Mouse (Mus musculus) kidney, adult 11 months (tissue): ENCODE results near the gene Echdc3.
A peak's percentile ranks its signal among the peaks of the same experiment; 100 is the strongest.

ENCODE experiments used
- DNase-seq: peaks from one replicate; pipeline ENCODE4 v3.0.0; 2022

Gene Echdc3

DNA sequence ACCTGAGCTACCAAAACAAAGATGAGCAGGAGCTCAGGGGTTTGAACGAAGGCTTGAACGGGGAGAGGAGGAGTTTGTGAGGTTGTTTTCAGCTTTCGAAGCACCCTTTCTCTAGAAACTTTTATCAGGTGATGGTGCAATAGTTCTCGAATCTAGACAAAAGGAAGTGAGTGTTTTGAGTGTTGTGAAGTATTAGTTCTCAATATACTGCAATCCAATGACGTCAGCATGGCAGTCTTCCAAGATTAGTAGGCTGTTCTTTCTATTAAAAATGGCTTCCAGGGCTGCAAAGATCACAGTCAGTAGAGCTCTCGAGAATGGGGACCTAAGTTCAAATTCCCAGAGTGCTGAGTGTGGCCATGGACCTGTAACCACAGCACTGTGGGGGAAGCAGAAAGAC lies 47.1 kb downstream of the Echdc3 start:
- DNase-seq: no peak

DNA sequence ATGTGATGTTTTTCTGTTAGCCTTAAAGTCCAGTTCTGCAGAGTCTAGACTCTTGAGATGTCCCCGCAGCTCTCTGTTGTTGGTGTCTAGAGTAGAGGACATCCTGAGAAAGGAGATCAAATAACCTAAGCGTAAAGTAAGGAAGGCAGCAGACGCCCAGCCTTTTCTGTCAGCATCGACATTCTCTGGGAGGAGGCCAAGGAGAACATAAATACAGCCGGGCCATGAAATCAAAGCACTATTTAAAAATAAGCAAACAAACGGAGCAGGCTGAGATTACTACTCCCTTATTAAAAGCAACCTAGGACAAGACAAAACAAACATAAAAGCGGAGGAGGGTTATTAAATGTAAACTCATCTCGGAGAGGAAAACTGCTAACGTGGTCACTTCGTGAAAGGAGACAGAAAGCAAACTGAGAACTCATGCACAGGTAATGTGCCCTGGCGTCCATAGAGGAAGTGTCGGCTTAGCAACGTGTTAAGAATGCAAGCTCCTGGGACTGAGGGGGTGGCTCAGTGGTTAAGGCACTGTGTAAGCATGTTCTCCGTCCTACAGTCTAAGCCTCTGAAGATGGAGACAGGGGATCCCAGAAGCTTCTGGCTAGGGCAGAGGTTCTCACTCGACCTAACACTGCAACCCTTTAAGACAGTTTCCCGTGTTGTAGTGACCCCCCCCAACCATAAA lies 48.1 kb downstream of the Echdc3 start:
- DNase-seq: no peak

DNA sequence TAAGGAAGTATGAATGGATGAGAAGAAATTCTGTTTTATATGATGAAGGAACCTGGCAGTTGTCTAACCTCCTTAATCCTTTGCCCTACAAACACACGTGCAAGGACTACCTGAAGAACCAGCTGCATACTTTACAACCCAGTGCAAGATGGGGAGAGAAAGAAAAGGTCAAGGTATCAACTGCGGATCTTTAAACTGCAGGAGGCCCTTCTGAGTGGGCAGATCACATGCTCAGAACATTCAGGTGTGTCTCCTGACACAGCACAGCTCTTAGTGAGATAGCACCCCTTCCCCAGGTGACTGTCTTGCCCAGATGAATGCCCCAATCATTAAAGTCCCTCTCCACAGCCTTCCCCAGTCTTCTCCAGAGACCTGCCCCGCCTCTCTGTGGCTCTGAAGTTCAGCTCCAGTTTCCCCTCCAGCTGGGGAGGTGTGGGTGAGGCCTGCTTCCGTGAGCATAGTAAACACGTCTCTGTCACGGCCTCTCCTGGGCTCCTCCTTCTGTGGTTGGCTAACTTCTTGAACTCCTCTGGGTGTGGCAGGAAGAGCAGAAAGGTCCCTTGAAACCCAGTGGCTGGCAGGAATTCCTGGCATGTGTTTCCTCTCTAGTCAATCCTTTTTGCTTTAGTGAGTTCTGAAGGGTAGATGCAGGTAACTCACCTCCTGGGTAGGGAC lies 50.3 kb downstream of the Echdc3 start:
- DNase-seq: peak; percentile 46

DNA sequence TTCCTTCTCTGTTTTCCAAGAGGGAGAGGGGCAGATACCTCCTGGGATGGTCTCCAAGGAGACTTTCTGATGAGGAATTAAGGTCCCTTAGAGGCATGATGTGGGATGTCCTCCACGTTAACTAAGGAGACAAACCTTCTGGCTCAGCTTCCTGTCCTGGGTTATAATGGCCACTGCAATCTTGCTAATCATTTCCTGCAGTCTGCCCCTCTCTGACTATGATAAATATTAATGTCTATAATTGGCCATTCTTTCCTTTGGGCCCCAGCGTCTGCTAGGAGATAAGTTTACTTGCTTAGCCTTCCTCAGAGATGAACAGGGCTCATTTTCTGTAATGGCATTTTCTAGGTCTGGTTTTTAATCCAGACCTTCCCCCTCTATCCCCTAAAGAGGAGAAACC lies 53.1 kb downstream of the Echdc3 start:
- no peak for DNase-seq

DNA sequence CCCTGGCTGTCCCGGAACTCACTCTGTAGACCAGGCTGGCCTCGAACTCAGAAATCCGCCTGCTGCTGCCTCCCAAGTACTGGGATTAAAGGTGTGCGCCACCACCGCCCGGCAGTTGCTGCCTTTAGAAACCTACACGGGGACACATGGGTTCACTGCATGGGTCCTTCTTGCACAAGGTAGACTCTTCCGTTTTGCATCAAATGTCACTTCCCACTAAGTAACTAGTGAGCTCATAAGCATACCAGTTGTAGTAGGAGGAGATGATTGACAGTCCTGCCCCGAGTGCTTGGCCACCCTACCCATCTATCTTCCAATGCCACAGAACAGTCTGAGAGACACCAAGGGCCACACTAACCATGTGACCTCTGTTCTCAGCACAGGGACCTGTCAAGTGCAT lies 53.6 kb downstream of the Echdc3 start:
- DNase-seq: no peak

DNA sequence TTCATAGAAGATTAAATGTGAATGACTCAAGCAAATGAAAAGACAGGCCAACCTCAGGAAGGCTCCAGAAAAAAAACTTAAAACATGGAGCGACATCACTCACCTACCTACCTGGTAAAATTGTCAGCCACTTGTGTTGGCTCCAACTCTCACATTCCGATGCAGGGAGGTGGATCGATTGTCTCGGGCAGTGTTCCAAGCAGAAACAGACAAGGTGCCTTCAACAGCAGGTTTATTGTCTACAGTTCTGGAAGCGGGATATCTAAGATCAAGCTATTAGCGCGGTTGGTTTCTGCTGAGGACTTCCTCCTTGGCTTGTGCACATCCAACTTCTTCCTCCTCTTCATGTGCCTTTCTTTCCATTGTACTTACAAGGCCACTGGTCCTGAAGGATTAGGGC lies 55.2 kb downstream of the Echdc3 start:
- DNase-seq: no peak

DNA sequence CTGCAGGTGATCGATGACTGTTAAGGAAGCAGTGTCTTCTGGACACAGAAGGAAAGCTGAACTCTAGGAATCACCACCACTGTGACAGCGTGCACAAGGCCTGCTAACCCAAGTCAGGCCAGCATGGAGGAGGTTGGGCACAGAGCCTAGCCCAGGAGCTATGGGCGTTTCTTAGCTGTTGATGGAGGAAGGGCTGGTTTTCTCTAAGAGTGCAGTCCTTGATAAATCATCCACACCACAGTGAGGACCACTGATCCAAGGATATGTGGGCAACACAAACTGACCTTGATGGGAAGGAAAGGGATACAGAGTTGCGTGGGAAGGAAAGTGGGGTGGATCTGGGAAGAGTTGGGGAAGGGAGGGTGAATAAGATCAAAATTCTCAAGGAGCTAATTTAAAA lies 55.6 kb downstream of the Echdc3 start:
- DNase-seq: no peak

DNA sequence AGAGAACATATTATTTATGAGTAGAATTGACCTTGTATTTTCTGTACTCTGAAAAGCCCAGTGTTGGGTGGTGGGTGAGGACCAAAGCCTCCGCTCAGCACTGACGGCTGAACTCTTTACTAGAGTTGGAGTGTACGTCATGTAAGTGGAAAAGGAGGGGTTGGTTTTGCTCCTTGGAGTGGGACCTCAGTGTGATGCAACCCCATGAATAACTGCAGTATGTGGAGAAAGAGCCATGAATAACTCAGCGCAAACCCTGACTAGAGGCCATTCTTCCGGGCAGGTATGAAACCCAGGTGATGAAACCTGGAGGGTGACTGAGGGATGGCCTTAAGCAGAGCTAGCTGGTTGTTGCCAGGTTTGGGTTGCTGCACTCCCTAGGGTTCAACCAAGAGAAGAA lies 63.0 kb downstream of the Echdc3 start:
- no peak for DNase-seq

DNA sequence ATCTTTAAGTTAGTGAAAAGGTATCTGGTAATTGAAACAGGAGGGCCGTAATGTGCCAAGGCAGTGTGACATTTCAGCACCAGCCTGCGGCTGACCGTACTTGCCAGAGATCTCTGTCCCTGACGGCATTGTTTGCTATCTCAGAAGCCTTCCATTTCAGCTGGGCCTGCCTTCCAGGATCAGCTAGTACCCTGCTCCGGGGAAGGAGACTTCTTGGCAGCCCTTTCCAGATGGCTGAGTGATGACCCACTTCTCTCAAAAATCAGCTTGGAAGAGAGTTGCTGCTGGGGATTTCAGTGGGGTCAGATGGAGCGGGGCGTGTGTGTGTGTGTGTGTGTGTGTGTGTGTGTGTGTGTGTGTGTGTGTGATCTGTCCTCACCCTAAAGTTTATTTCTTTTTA lies 65.9 kb downstream of the Echdc3 start:
- DNase-seq: no peak

DNA sequence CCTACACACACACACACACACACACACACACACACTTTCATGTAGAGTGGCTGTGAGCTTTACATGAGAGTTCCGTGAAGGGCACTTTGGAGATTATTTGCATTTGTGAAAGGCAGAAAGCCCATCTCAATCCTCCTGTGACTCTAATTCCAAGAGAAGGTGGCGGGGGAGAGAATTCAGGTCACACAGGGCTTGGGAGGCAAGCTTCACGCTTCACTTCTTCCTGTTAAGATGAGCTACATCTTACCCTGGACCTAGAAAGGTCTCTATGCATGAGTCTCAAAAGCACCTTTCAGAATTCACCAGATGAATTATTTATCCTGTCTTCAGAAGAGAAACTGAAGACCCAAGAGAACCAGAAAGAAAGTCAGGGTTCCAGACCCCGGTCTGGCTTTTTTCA lies 66.6 kb downstream of the Echdc3 start:
- DNase-seq: no peak

DNA sequence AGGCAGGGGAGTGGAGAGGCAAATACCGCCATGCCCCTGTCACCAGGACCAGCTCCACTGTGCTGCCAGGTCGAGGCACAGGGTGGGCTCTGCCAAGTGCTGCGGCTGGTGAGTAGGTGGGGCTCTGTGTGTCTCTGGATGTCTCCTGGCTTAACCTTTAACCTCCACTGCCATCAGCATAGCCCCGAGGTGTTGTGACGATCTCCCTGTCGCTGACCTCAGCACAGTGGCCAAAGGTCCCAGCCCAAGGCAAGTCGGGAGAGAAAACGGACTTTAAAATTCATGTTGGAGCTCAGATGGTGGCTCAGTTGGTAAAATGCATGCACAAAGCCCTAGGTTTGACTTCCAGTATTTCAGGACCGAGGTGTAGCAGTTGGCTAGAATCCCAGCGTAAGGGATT lies 67.2 kb downstream of the Echdc3 start:
- no peak for DNase-seq

DNA sequence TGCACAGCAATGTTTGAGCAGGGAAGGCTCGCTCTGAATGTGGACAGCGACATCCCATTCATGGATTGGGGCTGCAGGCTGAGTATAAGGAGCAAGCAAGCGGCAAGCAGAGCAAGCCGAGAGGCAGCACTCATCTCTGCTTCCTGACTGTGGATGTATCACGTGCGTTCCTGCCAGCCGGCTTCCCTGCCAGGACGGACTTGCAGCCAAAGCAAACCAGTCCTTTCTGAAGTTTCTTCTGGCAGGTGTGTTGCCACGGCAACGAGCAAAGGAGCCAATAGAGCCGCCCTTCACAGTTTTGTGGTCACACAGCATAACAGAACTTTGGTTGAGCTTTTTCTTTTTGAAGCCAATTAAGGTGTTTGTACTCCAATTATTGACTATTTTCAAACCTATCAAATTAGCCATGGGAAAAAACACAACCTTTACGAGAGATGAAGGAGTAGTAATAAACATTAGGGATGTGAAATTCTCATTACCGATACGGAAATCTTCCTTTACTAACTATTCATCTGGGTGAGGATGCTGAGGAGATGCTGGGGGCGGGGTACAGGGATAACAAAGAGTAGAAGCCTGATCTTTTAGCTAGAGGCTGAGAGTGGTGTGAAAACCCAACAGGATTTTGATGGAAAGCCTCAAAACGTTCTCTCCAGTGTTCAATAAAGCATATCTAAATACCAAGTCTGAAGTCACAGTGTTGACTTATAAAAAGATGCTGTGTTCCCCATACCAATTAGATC lies 69.7 kb downstream of the Echdc3 start:
- DNase-seq: no peak

DNA sequence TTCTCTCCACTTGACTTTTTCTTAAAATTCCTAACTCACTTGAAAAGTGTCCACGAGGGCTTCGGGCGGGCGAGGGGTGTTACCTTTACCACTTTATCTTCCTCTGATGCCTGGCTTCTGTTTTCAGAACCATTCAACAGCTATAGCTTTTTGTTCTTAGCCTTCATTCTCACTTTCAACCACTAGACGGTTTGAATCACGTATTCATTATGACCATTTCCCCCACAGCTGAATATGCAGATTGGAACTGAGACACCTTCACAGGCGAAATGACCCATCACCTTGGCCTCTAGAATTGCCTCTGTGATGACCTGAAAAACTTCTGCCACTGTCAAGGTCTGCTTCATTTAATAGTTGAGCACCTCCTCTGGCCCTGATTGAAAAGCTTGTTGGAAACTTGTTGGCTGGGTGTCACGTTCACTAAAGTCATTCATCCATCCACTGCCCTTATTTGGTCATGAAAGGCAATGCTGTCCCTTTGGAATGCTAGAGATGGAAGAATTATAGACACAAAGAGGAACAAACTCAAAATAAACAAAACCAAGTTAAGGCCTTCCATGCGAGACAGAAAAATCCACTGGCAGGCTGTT lies 72.2 kb downstream of the Echdc3 start:
- peak; percentile 31 for DNase-seq
